Mouse (Mus musculus) liver, adult 2 months (tissue): Measurements from ENCODE around the gene Itpkb.

Experiments used
- CTCF ChIP-seq: fragments of 200-500 bp; IDR thresholded peaks from 2 replicates; pipeline ENCODE4 v1.5.1; 2011; ENCODE audit warnings: low read depth, low read length, control low read depth
- POLR2A ChIP-seq: fragments of 200-500 bp; IDR thresholded peaks from 2 replicates; pipeline ENCODE4 v1.6.1; 2011; ENCODE audit warnings: low read length, control low read depth; ENCODE audit not compliant: insufficient read depth; ENCODE audit errors: extremely low read depth

GRCm38 (mm10) chr1:180464357-180464756 lies 134.1 kb downstream of the Itpkb start:
- TF ChIP-seq CTCF: no peak
- TF ChIP-seq POLR2A: no peak
